Mouse (Mus musculus): Measurements from ENCODE around the gene Cdh24. TPM values are rescaled to one million over a fixed set of nuclear protein-coding genes. Genes with fewer than 3 reads are reported as not detected.

Gene Cdh24
- polyA plus RNA-seq (2014; fragmentation: Illumina TruSeq; extraction: RNeasy Lipid Tissue Mini Kit (QIAGEN cat#74804); ENCODE audit: low read depth, low replicate concordance): not detected

DNA sequence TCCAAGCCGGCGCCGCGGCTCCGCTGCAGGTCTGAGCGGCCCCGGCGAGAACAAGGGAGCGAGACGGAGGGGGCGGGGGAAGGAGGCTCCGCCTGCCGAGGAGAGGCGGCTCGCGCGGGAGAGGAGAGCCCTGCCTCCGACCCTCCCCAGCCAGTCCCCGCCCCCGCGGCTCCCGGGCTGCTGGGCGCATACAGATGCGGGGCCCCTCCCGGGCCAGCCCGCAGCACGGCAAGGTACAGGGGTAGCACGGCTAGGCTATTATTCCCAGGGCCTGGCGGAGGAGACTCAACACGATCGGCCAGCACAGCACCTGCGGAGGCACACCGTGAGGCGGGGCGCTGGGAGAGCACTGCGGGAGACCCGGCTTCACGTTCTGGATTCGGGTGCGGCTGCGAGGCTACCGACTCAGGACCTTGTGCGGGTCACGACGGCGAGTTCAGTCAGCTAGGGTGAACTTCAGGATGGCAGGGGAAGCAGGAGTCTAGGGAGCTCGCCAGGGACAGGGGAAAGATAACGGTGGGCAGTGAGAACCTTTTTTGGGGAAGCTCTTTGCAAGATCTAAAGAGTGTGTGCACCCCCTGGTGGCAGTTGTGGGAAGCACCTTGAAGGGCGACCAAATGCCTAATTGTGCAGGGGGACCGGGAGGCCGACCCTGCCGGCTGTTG, at the start of gene Cdh24:
TSS of gene Cdh24 (minus strand) at position 60 of the 665 bp plus-strand sequence.

DNA sequence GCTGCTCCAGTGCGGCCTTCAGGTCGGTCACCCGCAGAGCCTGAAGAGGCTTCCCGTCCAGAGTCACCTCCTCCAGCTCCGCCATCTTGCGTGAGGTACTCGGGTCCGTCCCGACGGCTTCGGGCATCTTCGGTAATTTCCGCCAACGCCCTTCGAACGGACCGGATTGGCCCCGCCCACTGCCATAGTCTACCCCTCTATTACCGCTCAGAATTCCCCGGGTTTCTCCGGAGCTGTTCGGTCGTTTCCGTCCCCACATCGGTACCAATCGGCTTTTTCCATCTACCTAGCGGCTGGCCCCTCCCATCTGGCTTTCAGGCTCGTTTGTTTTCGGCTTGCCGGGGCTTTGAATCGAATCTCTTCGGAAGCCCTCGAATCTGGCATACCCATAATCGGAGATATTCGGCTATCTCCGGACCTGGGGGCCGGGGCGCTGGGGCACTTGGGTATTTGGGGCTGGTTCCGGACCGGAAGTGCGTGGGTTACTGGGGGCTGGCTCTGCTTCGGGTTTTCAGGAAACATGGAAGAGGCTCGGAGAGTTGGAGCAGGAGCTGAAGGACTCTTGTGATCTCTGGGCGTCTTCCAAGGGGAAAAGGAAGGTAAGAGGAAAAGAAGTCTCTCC, 45.5 kb upstream of the Cdh24 start, which contains the start of gene Acin1:
TSS of gene Acin1 (minus strand) at position 410 of the 622 bp plus-strand sequence.

DNA sequence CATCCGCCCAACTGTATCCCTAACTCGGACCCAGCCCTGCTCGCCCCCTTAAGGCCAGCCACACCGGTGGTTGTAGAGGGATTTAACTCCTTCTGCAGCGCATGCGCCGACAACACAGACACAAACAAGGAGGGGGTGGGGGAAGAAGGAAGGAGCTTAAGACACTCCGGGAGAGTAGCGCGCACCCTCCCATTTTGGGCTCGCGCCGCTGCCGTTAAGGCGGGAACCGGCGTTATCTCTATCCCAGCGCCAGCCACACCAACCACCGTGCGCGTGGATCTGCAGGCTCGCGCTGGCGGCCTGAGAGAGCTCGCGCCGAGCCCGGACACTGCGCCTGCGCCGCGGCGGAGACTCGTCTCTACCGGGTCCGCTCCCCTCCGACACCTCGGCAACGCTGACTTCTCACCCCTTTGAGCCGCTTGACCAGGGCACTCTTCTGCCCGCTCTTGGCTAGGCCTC, 44.9 kb upstream of the Cdh24 start, which contains the start of gene 1700123O20Rik:
TSS of gene 1700123O20Rik (plus strand) at position 154 of the 459 bp plus-strand sequence.

DNA sequence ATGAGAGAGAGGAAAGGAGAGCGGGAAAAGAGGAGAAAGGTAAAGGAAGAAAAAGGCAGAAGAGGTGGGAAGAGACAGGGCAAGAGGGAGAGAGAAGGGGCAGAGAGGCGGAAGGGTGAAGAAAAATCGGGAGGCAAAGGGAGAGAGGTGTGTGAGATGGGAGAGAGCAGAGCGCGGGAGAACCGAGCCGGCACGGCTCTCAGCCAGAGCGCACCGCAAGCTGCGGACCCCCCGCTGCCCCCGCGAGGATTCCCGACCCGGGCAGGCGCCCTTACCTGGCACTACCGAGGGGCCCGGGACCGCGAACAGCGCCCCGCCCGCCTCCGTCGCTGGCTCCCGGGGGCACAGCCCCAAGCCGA, 239 bp downstream of the Cdh24 start, which contains the start of gene Gm17606:
TSS of gene Gm17606 (plus strand) at position 7 of the 359 bp plus-strand sequence.

DNA sequence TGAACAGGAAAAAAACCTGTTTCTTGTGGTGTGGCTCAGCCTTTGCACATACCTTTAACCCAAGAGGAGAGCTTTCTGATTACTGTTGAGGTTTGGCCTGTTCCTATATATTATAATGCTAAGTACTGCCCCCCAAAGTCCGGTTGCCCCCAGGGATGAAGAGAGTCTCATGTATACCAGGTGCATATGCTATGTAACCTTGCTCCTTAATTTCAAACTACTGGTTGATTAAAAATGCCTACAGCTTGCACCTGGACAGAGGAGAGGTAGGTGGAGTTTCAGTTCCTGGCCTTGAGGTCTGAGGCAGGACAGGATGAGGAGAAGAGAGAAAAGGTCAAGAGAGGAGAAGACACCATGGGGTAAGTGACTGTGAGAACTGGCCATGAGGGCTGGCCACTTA, 20.0 kb downstream of the Cdh24 start, which contains the start of gene Psmb11:
TSS of gene Psmb11 (plus strand) at position 301 of the 400 bp plus-strand sequence.

DNA sequence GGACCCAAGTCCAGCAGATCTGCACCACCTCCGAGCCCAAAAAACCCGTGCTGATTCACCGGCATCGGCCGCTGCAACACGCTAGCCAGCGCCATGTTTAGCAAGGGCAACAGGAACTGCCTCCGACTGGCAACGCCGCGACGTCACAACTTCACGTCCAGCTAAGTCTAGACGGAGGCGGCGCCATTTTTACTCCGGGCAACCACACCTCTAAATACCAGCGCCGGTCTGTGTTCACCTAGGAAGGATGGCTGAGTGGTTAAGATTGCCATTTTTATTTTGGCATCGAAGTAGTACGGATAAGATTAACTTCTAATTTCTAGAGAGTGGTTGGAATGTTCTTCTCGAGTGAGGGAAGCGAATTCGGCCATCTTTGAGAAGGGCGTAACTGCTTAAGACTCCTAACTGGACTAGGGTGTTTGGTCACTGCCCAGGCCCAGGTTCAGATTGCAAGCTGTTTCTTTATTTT, 23.2 kb downstream of the Cdh24 start, which contains the start of gene Psmb5:
TSS of gene Psmb5 (minus strand) at position 126 of the 469 bp plus-strand sequence.

DNA sequence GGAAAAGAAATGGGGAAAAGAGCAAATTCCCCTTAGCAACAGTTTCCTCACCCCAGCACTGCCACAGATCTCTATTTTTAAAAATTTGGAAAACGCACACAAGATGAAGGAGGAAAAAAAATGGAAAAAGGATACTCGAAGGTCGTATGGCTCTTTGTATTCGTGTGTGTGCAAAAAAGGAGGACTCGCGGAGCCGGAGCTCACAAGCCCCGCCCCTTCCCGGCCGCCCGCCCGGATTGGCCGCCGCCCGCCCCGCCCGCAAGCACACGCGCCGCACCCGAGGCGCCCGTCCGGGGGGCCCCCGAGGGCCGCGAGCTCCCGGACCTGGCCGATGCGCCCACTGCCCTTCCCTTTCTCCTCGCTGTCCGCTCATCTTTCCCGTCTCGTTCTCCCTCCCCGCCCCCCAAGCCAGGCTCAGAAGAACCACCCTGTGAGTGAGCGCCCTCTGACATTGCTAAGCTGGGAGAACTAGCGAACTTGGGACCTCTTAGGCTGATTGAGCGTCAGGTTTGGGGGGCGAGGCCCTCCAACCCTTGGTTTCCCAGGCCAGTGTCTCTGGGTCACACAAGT, 35.3 kb downstream of the Cdh24 start, which contains the start of gene 4931414P19Rik:
TSS of gene 4931414P19Rik (minus strand) at position 242 of the 570 bp plus-strand sequence.

Other genes with a start within 250 kb of the Cdh24 start
- gene Slc7a7, start 223.6 kb downstream of the Cdh24 start, polyA plus RNA-seq (2014; fragmentation: Illumina TruSeq; extraction: RNeasy Lipid Tissue Mini Kit (QIAGEN cat#74804); ENCODE audit: low read depth, low replicate concordance): 2.0 TPM
- gene Mrpl52, start 214.5 kb downstream of the Cdh24 start, polyA plus RNA-seq (2014; fragmentation: Illumina TruSeq; extraction: RNeasy Lipid Tissue Mini Kit (QIAGEN cat#74804); ENCODE audit: low read depth, low replicate concordance): 45.6 TPM
- 14.3 TPM for gene Mmp14, start 209.8 kb downstream of the Cdh24 start, polyA plus RNA-seq (2014; fragmentation: Illumina TruSeq; extraction: RNeasy Lipid Tissue Mini Kit (QIAGEN cat#74804); ENCODE audit: low read depth, low replicate concordance)
- 2.3 TPM for gene Lrp10, start 177.2 kb downstream of the Cdh24 start, polyA plus RNA-seq (2014; fragmentation: Illumina TruSeq; extraction: RNeasy Lipid Tissue Mini Kit (QIAGEN cat#74804); ENCODE audit: low read depth, low replicate concordance)
- not detected for gene Rem2, start 165.3 kb downstream of the Cdh24 start, polyA plus RNA-seq (2014; fragmentation: Illumina TruSeq; extraction: RNeasy Lipid Tissue Mini Kit (QIAGEN cat#74804); ENCODE audit: low read depth, low replicate concordance)
- 9.2 TPM for gene Prmt5, start 123.8 kb downstream of the Cdh24 start, polyA plus RNA-seq (2014; fragmentation: Illumina TruSeq; extraction: RNeasy Lipid Tissue Mini Kit (QIAGEN cat#74804); ENCODE audit: low read depth, low replicate concordance)
- 2.4 TPM for gene Haus4, start 86.7 kb downstream of the Cdh24 start, polyA plus RNA-seq (2014; fragmentation: Illumina TruSeq; extraction: RNeasy Lipid Tissue Mini Kit (QIAGEN cat#74804); ENCODE audit: low read depth, low replicate concordance)
- gene Ajuba, start 63.8 kb downstream of the Cdh24 start, polyA plus RNA-seq (2014; fragmentation: Illumina TruSeq; extraction: RNeasy Lipid Tissue Mini Kit (QIAGEN cat#74804); ENCODE audit: low read depth, low replicate concordance): 5.1 TPM
- gene 4931414P19Rik, start 35.4 kb downstream of the Cdh24 start, polyA plus RNA-seq (2014; fragmentation: Illumina TruSeq; extraction: RNeasy Lipid Tissue Mini Kit (QIAGEN cat#74804); ENCODE audit: low read depth, low replicate concordance): 0.93 TPM
- 7.7 TPM for gene Psmb5, start 23.3 kb downstream of the Cdh24 start, polyA plus RNA-seq (2014; fragmentation: Illumina TruSeq; extraction: RNeasy Lipid Tissue Mini Kit (QIAGEN cat#74804); ENCODE audit: low read depth, low replicate concordance)
- gene Psmb11, start 19.9 kb downstream of the Cdh24 start, polyA plus RNA-seq (2014; fragmentation: Illumina TruSeq; extraction: RNeasy Lipid Tissue Mini Kit (QIAGEN cat#74804); ENCODE audit: low read depth, low replicate concordance): not detected
- gene Gm17606, start 412 bp downstream of the Cdh24 start, polyA plus RNA-seq (2014; fragmentation: Illumina TruSeq; extraction: RNeasy Lipid Tissue Mini Kit (QIAGEN cat#74804); ENCODE audit: low read depth, low replicate concordance): not detected
- gene 1700123O20Rik, start 44.9 kb upstream of the Cdh24 start, polyA plus RNA-seq (2014; fragmentation: Illumina TruSeq; extraction: RNeasy Lipid Tissue Mini Kit (QIAGEN cat#74804); ENCODE audit: low read depth, low replicate concordance): 13.9 TPM
- 40.7 TPM for gene Acin1, start 45.6 kb upstream of the Cdh24 start, polyA plus RNA-seq (2014; fragmentation: Illumina TruSeq; extraction: RNeasy Lipid Tissue Mini Kit (QIAGEN cat#74804); ENCODE audit: low read depth, low replicate concordance)
- not detected for gene Gm29776, start 57.5 kb upstream of the Cdh24 start, polyA plus RNA-seq (2014; fragmentation: Illumina TruSeq; extraction: RNeasy Lipid Tissue Mini Kit (QIAGEN cat#74804); ENCODE audit: low read depth, low replicate concordance)
- gene Cebpe, start 70.8 kb upstream of the Cdh24 start, polyA plus RNA-seq (2014; fragmentation: Illumina TruSeq; extraction: RNeasy Lipid Tissue Mini Kit (QIAGEN cat#74804); ENCODE audit: low read depth, low replicate concordance): not detected
- gene Slc7a8, start 140.6 kb upstream of the Cdh24 start, polyA plus RNA-seq (2014; fragmentation: Illumina TruSeq; extraction: RNeasy Lipid Tissue Mini Kit (QIAGEN cat#74804); ENCODE audit: low read depth, low replicate concordance): 0.82 TPM
- gene Rnf212b, start 172.8 kb upstream of the Cdh24 start, polyA plus RNA-seq (2014; fragmentation: Illumina TruSeq; extraction: RNeasy Lipid Tissue Mini Kit (QIAGEN cat#74804); ENCODE audit: low read depth, low replicate concordance): not detected
- 3.0 TPM for gene Homez, start 229.6 kb upstream of the Cdh24 start, polyA plus RNA-seq (2014; fragmentation: Illumina TruSeq; extraction: RNeasy Lipid Tissue Mini Kit (QIAGEN cat#74804); ENCODE audit: low read depth, low replicate concordance)
- 4.6 TPM for gene Ppp1r3e, start 236.2 kb upstream of the Cdh24 start, polyA plus RNA-seq (2014; fragmentation: Illumina TruSeq; extraction: RNeasy Lipid Tissue Mini Kit (QIAGEN cat#74804); ENCODE audit: low read depth, low replicate concordance)
- 7.7 TPM for gene Bcl2l2, start 242.0 kb upstream of the Cdh24 start, polyA plus RNA-seq (2014; fragmentation: Illumina TruSeq; extraction: RNeasy Lipid Tissue Mini Kit (QIAGEN cat#74804); ENCODE audit: low read depth, low replicate concordance)
- not detected for gene Gm20521, start 242.1 kb upstream of the Cdh24 start, polyA plus RNA-seq (2014; fragmentation: Illumina TruSeq; extraction: RNeasy Lipid Tissue Mini Kit (QIAGEN cat#74804); ENCODE audit: low read depth, low replicate concordance)

All from liver, adult 10 weeks (tissue).